8 mouse cellular contexts compared by ENCODE assay signal in genomic region chr13:102906004-102906660, GRCm38 (mm10).
A peak's percentile ranks its signal among the peaks of the same experiment; 100 is the strongest.
DNase-seq lines count a peak whose midpoint lies in the region; ATAC-seq and TF ChIP-seq lines count a peak whose summit lies in the region.

No protein-coding gene starts in this region.

- H3K4me3 ChIP-seq in hindbrain, embryonic 12.5 days: peak overlapping the region; percentile 49
- H3K4me3 ChIP-seq in lung, postnatal 0 days (ENCODE audit: low read depth, low read length): peak overlapping the region; percentile 56

- peak overlapping the region; percentile 64 for H3K9ac ChIP-seq in hindbrain, embryonic 12.5 days
- peak overlapping the region; percentile 76 for H3K9ac ChIP-seq in lung, postnatal 0 days (replicated peaks; ENCODE audit: low read depth)

- H3K4me1 ChIP-seq in hindbrain, embryonic 12.5 days: peaks cover 16% of the 10 kb centered on the region
- H3K4me1 ChIP-seq in lung, postnatal 0 days (ENCODE audit: insufficient read depth, low read depth, low read length): peaks cover 6% of the 10 kb centered on the region; the same call in 1 of the 2 replicates

- DNase-seq in NIH3T3 (ENCODE audit: low read depth): peak; percentile 87
- DNase-seq in cerebellum, adult 9-11 months: peak; percentile 83
- DNase-seq in frontal cortex, postnatal 10 days (ENCODE audit: low spot score in 2 of 2): peak; percentile 63 to 78
- peak; percentile 71 to 75 for DNase-seq in layer of hippocampus, postnatal 10 days (ENCODE audit: low spot score in 2 of 2)
- DNase-seq in lung, postnatal 0 days (ENCODE audit: low spot score): peak; percentile 95
- DNase-seq in ovary, postnatal 36 days (ENCODE audit: low spot score): peak; percentile 61
- DNase-seq in thymus, postnatal 14 days: peak; percentile 80

- peak; percentile 85 for TF ChIP-seq EP300 in lung, postnatal 0 days (IDR thresholded peaks at IDR 0.05)

- 1% methylated on average over 16 of the region's 16 CpGs for WGBS in hindbrain, embryonic 12.5 days
- WGBS in lung, postnatal 0 days: 0% methylated on average over 16 of the region's 16 CpGs

- no peaks in the 10 kb centered on the region for H3K36me3 ChIP-seq in hindbrain, embryonic 12.5 days
- no peaks in the 10 kb centered on the region for H3K36me3 ChIP-seq in lung, postnatal 0 days (ENCODE audit: insufficient read depth, low read length)

- no peaks in the 10 kb centered on the region for H3K27me3 ChIP-seq in hindbrain, embryonic 12.5 days
- no peaks in the 10 kb centered on the region for H3K27me3 ChIP-seq in lung, postnatal 0 days (replicated peaks; ENCODE audit: insufficient read depth, low read length)

- H3K9me3 ChIP-seq in hindbrain, embryonic 12.5 days (replicated peaks): no peaks in the 10 kb centered on the region; the same call in 1 of the 2 replicates
- no peaks in the 10 kb centered on the region for H3K9me3 ChIP-seq in lung, postnatal 0 days (ENCODE audit: low read length)

- H3K4me2 ChIP-seq in hindbrain, embryonic 12.5 days (replicated peaks): peak overlapping the region; percentile 62
- peak overlapping the region; percentile 71 for H3K4me2 ChIP-seq in lung, postnatal 0 days (replicated peaks; ENCODE audit: low read depth, low read length)

- peak; percentile 97 for ATAC-seq in hindbrain, embryonic 12.5 days (ENCODE audit: low FRiP score)
- peak; percentile 92 for ATAC-seq in lung, postnatal 0 days

- H3K27ac ChIP-seq in hindbrain, embryonic 12.5 days: peak overlapping the region; percentile 74
- H3K27ac ChIP-seq in lung, postnatal 0 days (ENCODE audit: low read length): peak overlapping the region; percentile 82

- TF ChIP-seq CTCF in lung, postnatal 0 days (IDR thresholded peaks at IDR 0.05): peak; percentile 22

Comparison
In these comparisons a context has a peak if more than half of its experiments do, and no peak if none do; other contexts are left out.
1. Peak in every context shown above with its lines: DNase-seq, ATAC-seq, H3K4me3 ChIP-seq and H3K27ac ChIP-seq.